Mouse (Mus musculus) splenic B cell, adult 2 months (primary cell): ENCODE measurements around the gene A1bg.

Source experiments
- DNase-seq: peaks from one replicate; pipeline ENCODE4 v3.0.0-alpha.2; 2011; ENCODE audit warnings: low read depth, low spot score
- H3K27me3 ChIP-seq: 2 replicates; pipeline ENCODE4 v1.6.1; 2012; ENCODE audit warnings: mild to moderate bottlenecking, low read length, moderate library complexity, mixed read lengths; ENCODE audit not compliant: control insufficient read depth, poor library complexity, insufficient read depth, severe bottlenecking
- H3K36me3 ChIP-seq: 2 replicates; pipeline ENCODE4 v1.6.1; 2012; ENCODE audit warnings: mild to moderate bottlenecking, low read length, moderate library complexity, mixed read lengths; ENCODE audit not compliant: control insufficient read depth, poor library complexity, insufficient read depth, severe bottlenecking

The A1bg gene

DNA sequence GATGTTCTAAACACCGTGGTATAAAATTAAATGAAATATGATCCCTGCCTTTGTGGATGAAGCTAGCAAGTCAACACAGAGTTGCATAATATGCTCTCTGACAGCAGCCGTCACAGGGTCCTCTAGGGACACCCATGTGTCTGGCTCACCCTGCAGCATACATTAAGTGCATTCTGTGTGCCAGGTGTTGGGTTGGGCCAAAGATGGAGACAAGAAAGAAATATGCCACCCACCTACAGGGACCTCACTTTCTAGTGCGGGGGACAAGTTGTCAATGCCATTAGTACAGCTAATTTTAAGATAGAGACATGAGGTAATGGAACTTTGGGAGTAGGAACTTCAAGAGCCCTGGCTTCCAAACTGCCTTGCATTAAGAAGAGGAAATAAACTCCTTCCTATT lies 74.2 kb downstream of the A1bg start:
- Histone ChIP-seq H3K27me3 (no peaks in the 10 kb centered on the region), H3K36me3 (no peaks in the 10 kb centered on the region)
- no peak for DNase-seq
